Mouse (Mus musculus) T-cell, adult 66 days (primary cell): ENCODE results near the gene Vim. TPM values are rescaled to one million over a fixed set of nuclear protein-coding genes. Genes with fewer than 3 reads are reported as not detected.

Experiments used
- total RNA-seq, 2 experiments: library from RNA; stranded (reverse); gene quantifications; 3 replicates in 1 of 2; 4 replicates in 1 of 2; pipeline ENCODE4 v1.2.4; 2023

Vim gene
- total RNA-seq: 100 to 1,000 TPM; 251 to 275 TPM

GRCm38 (mm10) chr2:13573408-13574065 lies at the start of gene Vim:
Gene Vim (plus strand): TSS chr2:13573927.

GRCm38 (mm10) chr2:13544193-13544824 lies 29.4 kb upstream of the Vim start, which contains the start of gene Trdmt1:
Gene Trdmt1 (minus strand): TSS chr2:13544668.

Other genes with a start within 250 kb of the Vim start
- gene Cubn, start 82.1 kb upstream of the Vim start, total RNA-seq: under 1 TPM in 1 of 2 experiments, not detected in 1; 0.09 TPM
- gene Trdmt1, start 29.3 kb upstream of the Vim start, total RNA-seq: 1 to 10 TPM; 6.0 to 6.1 TPM
- 10 to 100 TPM; 39.2 to 40.1 TPM for gene St8sia6, start 220.1 kb downstream of the Vim start, total RNA-seq